Mouse (Mus musculus): ENCODE measurements at regions not wholly inside any gene's neighbourhood (a gene's known extent, or its start where the extent isn't known, plus 50 kb on each side); places are given as distances from the start of the nearest gene placed in this dataset.

DNA sequence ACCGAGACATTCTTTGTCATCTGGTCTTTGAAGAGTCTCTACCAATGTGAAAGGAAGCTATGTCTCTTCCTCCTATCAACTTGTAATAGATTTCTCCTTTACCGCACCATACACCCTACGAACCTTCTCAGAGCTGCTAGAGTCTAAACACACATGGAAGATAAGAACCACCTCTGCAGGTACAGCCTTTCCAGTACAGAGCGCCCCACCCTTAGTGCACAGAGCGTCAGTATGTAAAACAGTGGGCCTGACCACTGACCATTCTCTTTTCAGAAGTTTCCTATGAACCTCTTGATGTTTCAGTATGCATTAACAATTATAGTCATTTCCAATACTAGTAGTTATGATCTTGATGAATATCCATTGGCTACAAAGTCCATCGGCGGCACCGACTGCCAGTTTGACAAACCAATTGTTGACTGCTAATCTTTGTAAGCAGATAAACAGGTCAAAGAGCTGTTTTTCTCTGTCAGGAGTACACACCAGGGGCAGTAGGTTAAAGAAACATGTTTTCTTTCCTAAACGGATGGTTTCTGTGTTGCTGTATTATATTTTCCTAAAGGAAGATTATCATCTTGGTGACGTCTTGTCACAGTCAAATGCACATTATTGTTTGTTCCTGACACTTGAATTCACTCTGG is 50.1 kb upstream of the Crot start:
- DNase-seq (ENCODE audit: low spot score in 2 of 2), result no peak
- intact Hi-C loops (cut with DNase I), result loop anchor here (10.0 kb wide), 1 partner anchor 172 kb away; no protein-coding TSS in a partner anchor
